8 mouse cellular contexts compared by ENCODE assay signal in the genomic region with DNA sequence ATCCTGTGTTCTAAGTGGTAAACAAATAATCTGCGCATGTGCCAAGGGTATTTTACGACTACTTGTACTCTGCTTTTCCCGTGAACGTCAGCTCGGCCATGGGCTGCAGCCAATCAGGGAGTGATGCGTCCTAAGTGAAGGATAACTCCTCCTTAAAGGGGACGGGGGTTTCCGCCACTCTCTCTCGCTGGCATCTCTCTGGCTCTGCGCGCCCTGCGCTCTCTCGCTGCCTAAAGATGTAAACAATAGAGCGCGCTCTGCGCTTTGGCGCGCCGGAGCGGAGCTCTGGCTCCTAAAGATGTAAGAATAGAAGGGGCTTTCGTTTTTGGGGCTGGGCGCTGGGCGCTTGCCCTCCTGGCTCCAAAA.
A peak's percentile ranks its signal among the peaks of the same experiment; 100 is the strongest.
DNase-seq lines count a peak whose midpoint lies in the region; ATAC-seq and TF ChIP-seq lines count a peak whose summit lies in the region.
"Not testable (repeated sequence)": the region's sequence is repeated elsewhere in the genome, so short reads cannot be mapped to it uniquely, and the experiment has no call there.

No protein-coding gene starts in this region.

- WGBS in embryonic facial prominence, embryonic 15.5 days = 14% methylated on average over 22 of the region's 23 CpGs
- WGBS in heart, embryonic 10.5 days = 29% methylated on average over 23 of the region's 23 CpGs
- 12% methylated on average over 19 of the region's 23 CpGs for WGBS in intestine, postnatal 0 days
- WGBS in lung, postnatal 0 days = 17% methylated on average over 20 of the region's 23 CpGs

- not testable (repeated sequence) for H3K27me3 ChIP-seq in embryonic facial prominence, embryonic 15.5 days; heart, embryonic 10.5 days (ENCODE audit: insufficient read depth, poor library complexity, severe bottlenecking); intestine, postnatal 0 days (replicated peaks; ENCODE audit: control insufficient read depth, insufficient read depth, low read length); lung, postnatal 0 days (replicated peaks; ENCODE audit: insufficient read depth, low read length)

- peak overlapping the region; percentile 42; the same call in 1 of the 2 replicates for H3K9ac ChIP-seq in embryonic facial prominence, embryonic 15.5 days
- H3K9ac ChIP-seq in intestine, postnatal 0 days (ENCODE audit: low read depth, low read length) = peak overlapping the region; percentile 31; the same call in 1 of the 2 replicates
- not testable (repeated sequence) for H3K9ac ChIP-seq in lung, postnatal 0 days (replicated peaks; ENCODE audit: low read depth)

- not testable (repeated sequence) for TF ChIP-seq EP300 in lung, postnatal 0 days (IDR thresholded peaks at IDR 0.05)

- H3K4me1 ChIP-seq in embryonic facial prominence, embryonic 15.5 days; heart, embryonic 10.5 days; intestine, postnatal 0 days (replicated peaks; ENCODE audit: control insufficient read depth, insufficient read depth, low read length); lung, postnatal 0 days (ENCODE audit: insufficient read depth, low read depth, low read length): not testable (repeated sequence)

- H3K9me3 ChIP-seq in embryonic facial prominence, embryonic 15.5 days (replicated peaks); heart, embryonic 10.5 days; intestine, postnatal 0 days (ENCODE audit: control insufficient read depth); lung, postnatal 0 days (ENCODE audit: low read length): not testable (repeated sequence)

- peak overlapping the region; percentile 59 for H3K4me2 ChIP-seq in embryonic facial prominence, embryonic 15.5 days (replicated peaks)
- H3K4me2 ChIP-seq in intestine, postnatal 0 days (replicated peaks; ENCODE audit: low read depth) = peak overlapping the region; percentile 59
- H3K4me2 ChIP-seq in lung, postnatal 0 days (replicated peaks; ENCODE audit: low read depth, low read length) = peak overlapping the region; percentile 50

- 0 out of 2 replicates have a peak, but pooled peaks have one; percentile 14 for TF ChIP-seq CTCF in intestine, postnatal 0 days (IDR thresholded peaks at IDR 0.05; ENCODE audit: low read depth)
- TF ChIP-seq CTCF in lung, postnatal 0 days (IDR thresholded peaks at IDR 0.05) = not testable (repeated sequence)

- ATAC-seq in embryonic facial prominence, embryonic 15.5 days (ENCODE audit: insufficient number of reproducible peaks, low FRiP score, low TSS enrichment, low read depth) = not testable (repeated sequence)
- 0 out of 2 replicates have a peak, but pooled peaks have one; percentile 31 for ATAC-seq in intestine, postnatal 0 days
- peak; percentile 62 for ATAC-seq in lung, postnatal 0 days

- H3K4me3 ChIP-seq in embryonic facial prominence, embryonic 15.5 days (replicated peaks) = peak overlapping the region; percentile 46
- H3K4me3 ChIP-seq in heart, embryonic 10.5 days = peak overlapping the region; percentile 58
- H3K4me3 ChIP-seq in intestine, postnatal 0 days (ENCODE audit: low read depth, low read length) = peak overlapping the region; percentile 31
- H3K4me3 ChIP-seq in lung, postnatal 0 days (ENCODE audit: low read depth, low read length) = peak overlapping the region; percentile 38

- DNase-seq in adrenal gland, postnatal 36 days = peak; percentile 18 to 33
- not testable (repeated sequence) for DNase-seq in heart, embryonic 10.5 days (ENCODE audit: low spot score)
- peak; percentile 45 to 52 for DNase-seq in left cerebral cortex, adult 9 months (ENCODE audit: low spot score in 2 of 2)
- DNase-seq in lung, postnatal 0 days (ENCODE audit: low spot score) = peak; percentile 54
- peak; percentile 51 for DNase-seq in right cerebral cortex, adult 18-20 months
- peak; percentile 53 for DNase-seq in thymus, postnatal 4 days

- not testable (repeated sequence) for H3K36me3 ChIP-seq in embryonic facial prominence, embryonic 15.5 days; heart, embryonic 10.5 days; intestine, postnatal 0 days (ENCODE audit: control insufficient read depth, insufficient read depth); lung, postnatal 0 days (ENCODE audit: insufficient read depth, low read length)

- H3K27ac ChIP-seq in embryonic facial prominence, embryonic 15.5 days (replicated peaks) = peak overlapping the region; percentile 74
- H3K27ac ChIP-seq in heart, embryonic 10.5 days = peak overlapping the region; percentile 81; the same call in 1 of the 2 replicates
- H3K27ac ChIP-seq in intestine, postnatal 0 days (ENCODE audit: low read depth, low read length) = not testable (repeated sequence)
- H3K27ac ChIP-seq in lung, postnatal 0 days (ENCODE audit: low read length) = peak overlapping the region; percentile 75
